Mouse (Mus musculus): ENCODE data around the gene Tmem108. TPM values are rescaled to one million over a fixed set of nuclear protein-coding genes. Genes with fewer than 3 reads are reported as not detected.

Gene Tmem108
- polyA plus RNA-seq, 1 experiment from 2014 or later = 5.5 TPM

- Histone ChIP-seq H3K9me3 (replicated peaks; ENCODE audit: low read length) (no peaks in the 10 kb centered on the region), H3K4me2 (ENCODE audit: low read length) (no peak overlapping the region), H3K4me1 (replicated peaks; ENCODE audit: insufficient read depth, low read length) (no peaks in the 10 kb centered on the region), H3K27ac (no peak overlapping the region), H3K9ac (ENCODE audit: low read depth, low read length) (no peak overlapping the region), H3K36me3 (ENCODE audit: insufficient read depth, low read length) (no peaks in the 10 kb centered on the region), H3K27me3 (ENCODE audit: insufficient read depth, low read length) (no peaks in the 10 kb centered on the region), H3K4me3 (replicated peaks; ENCODE audit: low read depth, low read length) (no peak overlapping the region)
- 84% methylated on average over 6 of the region's 6 CpGs for WGBS
- DNase-seq (ENCODE audit: low spot score) (no peak), ATAC-seq (replicated peaks; ENCODE audit: low FRiP score, low read depth) (no peak)
- no peak for TF ChIP-seq CTCF (IDR thresholded peaks at IDR 0.05; ENCODE audit: low read depth)
Measured at GRCm38 (mm10) chr9:103580621-103581020, 181.0 kb downstream of the Tmem108 start.

GRCm38 (mm10) chr9:103580186-103580585 is 181.5 kb downstream of the Tmem108 start:
- H3K27me3 ChIP-seq (ENCODE audit: insufficient read depth, low read length) = no peaks in the 10 kb centered on the region
- no peak for ATAC-seq (replicated peaks; ENCODE audit: low FRiP score, low read depth)
- no peak overlapping the region for H3K9ac ChIP-seq (ENCODE audit: low read depth, low read length)
- no peak overlapping the region for H3K4me3 ChIP-seq (replicated peaks; ENCODE audit: low read depth, low read length)
- no peak overlapping the region for H3K27ac ChIP-seq
- 85% methylated on average over 4 of the region's 4 CpGs for WGBS
- H3K36me3 ChIP-seq (ENCODE audit: insufficient read depth, low read length) = no peaks in the 10 kb centered on the region
- H3K9me3 ChIP-seq (replicated peaks; ENCODE audit: low read length) = no peaks in the 10 kb centered on the region
- no peak for DNase-seq (ENCODE audit: low spot score)
- H3K4me2 ChIP-seq (ENCODE audit: low read length) = no peak overlapping the region
- TF ChIP-seq CTCF (IDR thresholded peaks at IDR 0.05; ENCODE audit: low read depth) = no peak
- H3K4me1 ChIP-seq (replicated peaks; ENCODE audit: insufficient read depth, low read length) = no peaks in the 10 kb centered on the region

GRCm38 (mm10) chr9:103579411-103580026 is 182.1 kb downstream of the Tmem108 start:
- no peaks in the 10 kb centered on the region for H3K36me3 ChIP-seq (ENCODE audit: insufficient read depth, low read length)
- no peaks in the 10 kb centered on the region for H3K27me3 ChIP-seq (ENCODE audit: insufficient read depth, low read length)
- TF ChIP-seq CTCF (IDR thresholded peaks at IDR 0.05; ENCODE audit: low read depth) = no peak
- H3K4me1 ChIP-seq (replicated peaks; ENCODE audit: insufficient read depth, low read length) = no peaks in the 10 kb centered on the region
- WGBS = 78% methylated on average over 9 of the region's 9 CpGs
- H3K27ac ChIP-seq = no peak overlapping the region
- no peak overlapping the region for H3K4me3 ChIP-seq (replicated peaks; ENCODE audit: low read depth, low read length)
- H3K9me3 ChIP-seq (replicated peaks; ENCODE audit: low read length) = no peaks in the 10 kb centered on the region
- ATAC-seq (replicated peaks; ENCODE audit: low FRiP score, low read depth) (no peak), DNase-seq (ENCODE audit: low spot score) (no peak)
- no peak overlapping the region for H3K4me2 ChIP-seq (ENCODE audit: low read length)
- H3K9ac ChIP-seq (ENCODE audit: low read depth, low read length) = no peak overlapping the region

DNA sequence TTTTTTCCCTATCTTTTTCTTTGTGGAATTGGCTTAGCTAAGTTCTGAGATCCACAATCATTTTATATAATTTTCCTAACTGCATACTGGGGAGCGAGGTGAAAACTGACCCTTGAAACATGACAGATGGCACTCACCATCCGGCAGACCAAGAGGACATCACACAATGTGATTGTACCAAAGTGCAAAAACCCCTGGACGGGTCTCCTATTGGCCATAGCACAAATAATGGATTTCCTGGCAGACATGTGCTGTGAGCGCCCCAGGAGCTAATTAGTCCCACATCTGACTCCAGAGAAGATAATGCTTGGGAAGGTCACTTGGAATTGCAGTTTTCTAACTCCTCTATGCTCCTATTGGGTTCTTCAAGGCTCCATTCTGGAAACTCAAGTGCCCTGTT is 183.9 kb downstream of the Tmem108 start:
- Histone ChIP-seq H3K27ac (no peak overlapping the region), H3K9ac (ENCODE audit: low read depth, low read length) (no peak overlapping the region), H3K36me3 (ENCODE audit: insufficient read depth, low read length) (no peaks in the 10 kb centered on the region), H3K4me3 (replicated peaks; ENCODE audit: low read depth, low read length) (no peak overlapping the region), H3K4me2 (ENCODE audit: low read length) (no peak overlapping the region), H3K9me3 (replicated peaks; ENCODE audit: low read length) (no peaks in the 10 kb centered on the region), H3K27me3 (ENCODE audit: insufficient read depth, low read length) (no peaks in the 10 kb centered on the region), H3K4me1 (replicated peaks; ENCODE audit: insufficient read depth, low read length) (no peaks in the 10 kb centered on the region)
- DNase-seq (ENCODE audit: low spot score) (no peak), ATAC-seq (replicated peaks; ENCODE audit: low FRiP score, low read depth) (no peak)
- TF ChIP-seq CTCF (IDR thresholded peaks at IDR 0.05; ENCODE audit: low read depth) = no peak
- 79% methylated on average over 4 of the region's 4 CpGs for WGBS

DNA sequence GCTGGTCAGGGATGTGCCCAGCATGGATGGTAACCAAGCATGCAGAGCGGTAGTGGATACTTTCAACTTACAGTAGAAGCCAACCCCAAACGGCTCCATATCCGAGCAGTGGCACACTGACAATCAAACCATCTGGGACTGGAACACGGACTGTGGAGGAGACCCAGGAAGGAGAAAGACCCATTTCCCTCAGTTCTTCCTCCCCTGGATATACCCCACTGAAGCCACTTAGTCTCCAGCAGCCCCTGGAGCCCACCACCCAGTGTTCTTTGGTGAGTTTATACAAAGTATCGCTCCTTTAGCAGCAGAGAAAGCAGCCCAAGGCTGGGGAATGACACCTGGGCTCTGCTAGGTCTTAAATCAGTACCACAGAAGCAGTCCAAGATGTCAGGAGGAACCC is 184.5 kb downstream of the Tmem108 start:
- TF ChIP-seq CTCF (IDR thresholded peaks at IDR 0.05; ENCODE audit: low read depth) = no peak
- Histone ChIP-seq H3K9ac (ENCODE audit: low read depth, low read length) (no peak overlapping the region), H3K4me3 (replicated peaks; ENCODE audit: low read depth, low read length) (no peak overlapping the region), H3K27me3 (ENCODE audit: insufficient read depth, low read length) (no peaks in the 10 kb centered on the region), H3K27ac (no peak overlapping the region), H3K4me2 (ENCODE audit: low read length) (no peak overlapping the region), H3K36me3 (ENCODE audit: insufficient read depth, low read length) (no peaks in the 10 kb centered on the region), H3K4me1 (replicated peaks; ENCODE audit: insufficient read depth, low read length) (no peaks in the 10 kb centered on the region), H3K9me3 (replicated peaks; ENCODE audit: low read length) (no peaks in the 10 kb centered on the region)
- 78% methylated on average over 5 of the region's 5 CpGs for WGBS
- DNase-seq (ENCODE audit: low spot score) (no peak), ATAC-seq (replicated peaks; ENCODE audit: low FRiP score, low read depth) (no peak)

DNA sequence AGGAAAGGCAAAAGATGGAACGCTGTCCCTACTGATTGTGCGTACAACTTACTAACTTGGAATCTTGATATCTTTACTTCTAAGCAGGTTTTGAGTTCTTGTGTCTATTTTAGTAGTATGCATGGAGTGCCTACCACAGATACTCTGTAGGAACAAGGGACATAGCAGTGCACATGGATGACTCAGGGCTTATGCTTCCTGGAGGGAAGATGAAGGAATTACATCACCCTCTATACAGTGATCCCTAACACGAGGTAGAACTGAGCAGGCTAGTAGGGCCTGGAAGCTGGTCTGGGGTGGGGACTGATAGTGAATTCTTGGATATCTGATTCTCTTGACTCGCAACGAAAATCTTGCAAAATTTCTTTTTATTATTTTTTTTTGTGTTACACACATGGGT is 185.7 kb downstream of the Tmem108 start:
- DNase-seq (ENCODE audit: low spot score) = no peak
- 92% methylated on average over 5 of the region's 5 CpGs for WGBS
- H3K9me3 ChIP-seq (replicated peaks; ENCODE audit: low read length) = no peaks in the 10 kb centered on the region
- H3K4me1 ChIP-seq (replicated peaks; ENCODE audit: insufficient read depth, low read length) = no peaks in the 10 kb centered on the region
- H3K36me3 ChIP-seq (ENCODE audit: insufficient read depth, low read length) = no peaks in the 10 kb centered on the region
- H3K4me2 ChIP-seq (ENCODE audit: low read length) = no peak overlapping the region
- no peak overlapping the region for H3K9ac ChIP-seq (ENCODE audit: low read depth, low read length)
- no peak overlapping the region for H3K4me3 ChIP-seq (replicated peaks; ENCODE audit: low read depth, low read length)
- H3K27me3 ChIP-seq (ENCODE audit: insufficient read depth, low read length) = no peaks in the 10 kb centered on the region
- TF ChIP-seq CTCF (IDR thresholded peaks at IDR 0.05; ENCODE audit: low read depth) = no peak
- ATAC-seq (replicated peaks; ENCODE audit: low FRiP score, low read depth) = no peak
- no peak overlapping the region for H3K27ac ChIP-seq

Measured in kidney, postnatal 0 days (tissue).